Comparison of ENCODE assay signal across 1 mouse cellular context in genomic region chr7:126702358-126702757, GRCm38 (mm10).
A peak's percentile ranks its signal among the peaks of the same experiment; 100 is the strongest.
TF ChIP-seq lines count a peak whose summit lies in the region.

No protein-coding gene starts in this region.

TF ChIP-seq in CH12.LX, 34 proteins besides CTCF, POLR2A, EP300 and RAD21 (continued from another document):
- TF ChIP-seq MAX (IDR thresholded peaks at IDR 0.05; ENCODE audit: low read length) (no peak), CHD1 (IDR thresholded peaks at IDR 0.05; ENCODE audit: low read depth, low read length) (0 out of 2 replicates have a peak, but pooled peaks have one; percentile 42), SIN3A (IDR thresholded peaks at IDR 0.05; ENCODE audit: low read length) (0 out of 2 replicates have a peak, but pooled peaks have one; percentile 18), JUND (conservative IDR thresholded peaks at IDR 0.05; ENCODE audit: low read depth, low read length) (no peak), TBP (conservative IDR thresholded peaks at IDR 0.05; ENCODE audit: low read depth, low read length) (peak; percentile 44), MAFK (IDR thresholded peaks at IDR 0.05; ENCODE audit: insufficient replicate concordance, low read length) (no peak), MXI1 (IDR thresholded peaks at IDR 0.05; ENCODE audit: low read depth, low read length) (no peak), ZC3H11A (IDR thresholded peaks at IDR 0.05; ENCODE audit: low read depth, low read length) (no peak), PAX5 (IDR thresholded peaks at IDR 0.05; ENCODE audit: low read length) (no peak), TCF12 (IDR thresholded peaks at IDR 0.05; ENCODE audit: low read depth, low read length) (peak; percentile 52; the same call in 1 of the 2 replicates), E2F4 (IDR thresholded peaks at IDR 0.05; ENCODE audit: insufficient replicate concordance, low read depth, low read length) (no peak), ZKSCAN1 (IDR thresholded peaks at IDR 0.05; ENCODE audit: borderline replicate concordance, low read depth, low read length) (no peak), USF1 (IDR thresholded peaks at IDR 0.05; ENCODE audit: low read depth, low read length) (no peak), JUN (IDR thresholded peaks at IDR 0.05; ENCODE audit: insufficient read depth, low read depth, low read length) (no peak), GABPA (IDR thresholded peaks at IDR 0.05; ENCODE audit: insufficient replicate concordance, low read depth, low read length) (no peak), MEF2A (IDR thresholded peaks at IDR 0.05; ENCODE audit: borderline replicate concordance, low read depth, low read length) (peak; percentile 45; the same call in 1 of the 2 replicates), POLR2AphosphoS2 (IDR thresholded peaks at IDR 0.05; ENCODE audit: low read depth, low read length) (0 out of 2 replicates have a peak, but pooled peaks have one; percentile 42), SMC3 (IDR thresholded peaks at IDR 0.05; ENCODE audit: low read depth, low read length) (0 out of 2 replicates have a peak, but pooled peaks have one; percentile 10), RCOR1 (conservative IDR thresholded peaks at IDR 0.05; ENCODE audit: low read depth, low read length) (no peak), NRF1 (IDR thresholded peaks at IDR 0.05; ENCODE audit: low read depth, low read length) (no peak; the same call in 1 of the 2 replicates), UBTF (IDR thresholded peaks at IDR 0.05; ENCODE audit: low read depth, low read length) (no peak), CHD2 (IDR thresholded peaks at IDR 0.05; ENCODE audit: low read length) (no peak; the same call in 1 of the 2 replicates), ZMIZ1 (IDR thresholded peaks at IDR 0.05; ENCODE audit: low read depth, low read length) (no peak), ETS1 (conservative IDR thresholded peaks at IDR 0.05; ENCODE audit: low read depth, low read length) (no peak), MAZ (IDR thresholded peaks at IDR 0.05; ENCODE audit: low read depth, low read length) (no peak), KAT2A (IDR thresholded peaks at IDR 0.05; ENCODE audit: insufficient replicate concordance, low read length) (no peak), ZNF384 (IDR thresholded peaks at IDR 0.05; ENCODE audit: low read depth, low read length) (no peak), MYC (IDR thresholded peaks at IDR 0.05; ENCODE audit: low read depth, low read length) (0 out of 2 replicates have a peak, but pooled peaks have one; percentile 37), HCFC1 (IDR thresholded peaks at IDR 0.05; ENCODE audit: low read depth, low read length) (peak; percentile 66)
